Mouse (Mus musculus): ENCODE measurements around the gene Sod3.

DNA sequence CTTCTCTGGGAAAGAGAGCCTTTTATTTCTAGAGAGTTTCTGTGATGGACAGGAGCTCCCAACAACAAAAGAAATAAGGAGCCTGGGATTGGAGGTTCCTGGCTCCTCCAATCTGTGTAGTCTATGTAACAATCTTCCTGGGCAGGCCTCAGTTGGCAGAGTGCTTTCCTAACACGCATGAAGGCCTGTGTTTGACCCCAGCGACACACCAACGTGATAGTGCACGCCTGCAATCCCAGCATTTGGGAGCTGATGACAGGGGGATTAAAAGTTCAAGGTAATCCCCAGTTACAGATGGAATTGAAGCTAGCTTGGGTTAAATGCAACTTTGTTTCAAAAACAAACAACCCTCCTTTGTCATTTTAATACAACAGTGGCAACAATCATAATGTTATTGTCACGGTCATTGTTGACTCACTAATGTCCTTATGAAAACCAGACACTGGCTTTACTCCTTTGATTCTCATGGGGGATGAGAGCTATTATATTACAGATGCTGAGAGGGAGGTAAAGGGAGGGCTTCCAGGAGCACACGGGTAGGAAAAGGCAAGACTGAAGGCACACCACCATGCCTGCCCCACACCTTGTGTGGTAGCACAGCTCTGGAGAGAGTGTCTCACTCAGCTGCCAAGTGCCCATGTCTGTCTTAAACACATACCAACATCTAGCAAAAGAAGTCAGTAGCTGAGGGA lies 669 bp upstream of the Sod3 start:
- TF ChIP-seq POLR2A (IDR thresholded peaks at IDR 0.05; ENCODE audit: insufficient read depth, low read length) (no peak), EP300 (IDR thresholded peaks at IDR 0.05; ENCODE audit: insufficient read depth, low read depth, low read length) (no peak)

Data from ES-Bruce4 (cell line).